Mouse (Mus musculus) olfactory bulb, adult 2 months (tissue): ENCODE measurements around the gene Pou6f1.

Source experiments
- CTCF ChIP-seq: fragments of 200-500 bp; IDR thresholded peaks from 2 replicates; pipeline ENCODE4 v1.5.1; 2012; ENCODE audit warnings: low read depth, mild to moderate bottlenecking, low read length, moderate library complexity; ENCODE audit not compliant: insufficient read depth
- POLR2A ChIP-seq: fragments of 200-500 bp; IDR thresholded peaks from 2 replicates; pipeline ENCODE4 v1.6.1; 2012; ENCODE audit warnings: mild to moderate bottlenecking, low read depth, low read length, moderate library complexity; ENCODE audit not compliant: insufficient read depth

- TF ChIP-seq CTCF, result no peak
- TF ChIP-seq POLR2A, result no peak
Measured at GRCm38 (mm10) chr15:100642451-100642850, 42.7 kb upstream of the Pou6f1 start.
